Comparison of ENCODE assay signal across 8 mouse cellular contexts in genomic region chr4:10875407-10875806, GRCm38 (mm10). TPM values are rescaled to one million over a fixed set of nuclear protein-coding genes. Genes with fewer than 3 reads are reported as not detected.
DNase-seq lines count a peak whose midpoint lies in the region; ATAC-seq lines count a peak whose summit lies in the region.

No protein-coding gene starts in this region.

- peak overlapping the region; percentile 79 for H3K4me2 ChIP-seq in heart, embryonic 13.5 days

- ATAC-seq in CD4-positive, CD25-positive, alpha-beta regulatory T cell, adult 4 months, result no peak
- no peak for ATAC-seq in heart, embryonic 13.5 days (ENCODE audit: extremely low read depth, insufficient number of reproducible peaks, low FRiP score, low TSS enrichment)

- H3K9me3 ChIP-seq in heart, embryonic 13.5 days, result no peaks in the 10 kb centered on the region

- H3K27ac ChIP-seq in heart, embryonic 13.5 days (replicated peaks), result peak overlapping the region; percentile 99

- peak; percentile 44 for DNase-seq in CD4-positive, CD25-positive, alpha-beta regulatory T cell, adult 2 months (ENCODE audit: low read depth, low spot score)
- peak; percentile 72 for DNase-seq in 416B (ENCODE audit: low read depth)
- peak; percentile 63 for DNase-seq in c-Kit-positive CD71-positive TER-119-positive erythroid progenitor cells, embryonic 14.5 days (ENCODE audit: low spot score)
- DNase-seq in kidney, postnatal 36 days, result peak; percentile 23 to 49
- DNase-seq in mesoderm, embryonic 11.5 days (ENCODE audit: low read depth, low spot score), result peak; percentile 13
- no peak for DNase-seq in T-cell, adult 2 months (ENCODE audit: low spot score)

- no peaks in the 10 kb centered on the region for H3K27me3 ChIP-seq in heart, embryonic 13.5 days (replicated peaks)

- H3K9ac ChIP-seq in heart, embryonic 13.5 days, result peak overlapping the region; percentile 94

- no peaks in the 10 kb centered on the region for H3K36me3 ChIP-seq in heart, embryonic 13.5 days

- H3K4me3 ChIP-seq in heart, embryonic 13.5 days, result peak overlapping the region; percentile 83

- peaks cover 19% of the 10 kb centered on the region for H3K4me1 ChIP-seq in heart, embryonic 13.5 days

RNA-seq across cellular contexts. Expression of gene 2610301B20Rik, which starts 1.1 kb away (rescaled TPM):
- polyA plus RNA-seq in CD4-positive, CD25-positive, alpha-beta regulatory T cell, adult 4 months (2017; shearing (Covaris generic)), result 1 to 10 TPM; 6.6 to 8.0 TPM
- polyA plus RNA-seq in heart, embryonic 13.5 days (2015; fragmentation: Nextera tagmentation; extraction: Ambion mirVana), result 21.2 and 22.2 TPM in 2 replicates
